Mouse (Mus musculus): ENCODE data around the gene Itgb4. TPM values are rescaled to one million over a fixed set of nuclear protein-coding genes. Genes with fewer than 3 reads are reported as not detected.

The Itgb4 gene
- total and polyA plus RNA-seq, 3 experiments, result 0.05 to 0.13 TPM; not detected in 1

- Histone ChIP-seq H3K27me3 (ENCODE audit: insufficient read depth, low read length) (no peaks in the 10 kb centered on the region; the same call in 1 of the 2 replicates), H3K36me3 (replicated peaks) (peaks cover 99% of the 10 kb centered on the region)
- TF ChIP-seq GATA2 (IDR thresholded peaks at IDR 0.05; ENCODE audit: borderline replicate concordance, low read depth, low read length) (no peak), TAL1 (conservative IDR thresholded peaks at IDR 0.05; ENCODE audit: low read depth, low read length) (no peak), GATA1 (IDR thresholded peaks at IDR 0.05; ENCODE audit: borderline replicate concordance, low read length) (no peak)
These were observed 81.4 kb downstream of the Itgb4 start for GRCm38 (mm10) chr11:116055873-116056272.

GRCm38 (mm10) chr11:116057237-116057881 lies 82.8 kb downstream of the Itgb4 start:
- peaks cover 58% of the 10 kb centered on the region for H3K4me1 ChIP-seq (ENCODE audit: insufficient read depth, low read depth, low read length)
- TF ChIP-seq TAL1 (conservative IDR thresholded peaks at IDR 0.05; ENCODE audit: low read depth, low read length) (no peak), CTCF (IDR thresholded peaks at IDR 0.05; ENCODE audit: low read depth, low read length) (no peak), GATA1 (IDR thresholded peaks at IDR 0.05; ENCODE audit: borderline replicate concordance, low read length) (no peak), GATA2 (IDR thresholded peaks at IDR 0.05; ENCODE audit: borderline replicate concordance, low read depth, low read length) (no peak), POLR2AphosphoS5 (IDR thresholded peaks at IDR 0.05; ENCODE audit: insufficient replicate concordance, low read depth, low read length) (no peak)
- H3K9me3 ChIP-seq (replicated peaks), result no peaks in the 10 kb centered on the region
- ATAC-seq (ENCODE audit: extremely low read depth, insufficient number of reproducible peaks, low FRiP score, poor library complexity, severe bottlenecking) (peak; percentile 45), DNase-seq (ENCODE audit: low spot score) (peak; percentile 61)
- no peaks in the 10 kb centered on the region; the same call in 1 of the 2 replicates for H3K27me3 ChIP-seq (ENCODE audit: insufficient read depth, low read length)
- peaks cover 100% of the 10 kb centered on the region for H3K36me3 ChIP-seq (replicated peaks)
- H3K4me3 ChIP-seq (ENCODE audit: low read depth, low read length), result no peak overlapping the region

More at GRCm38 (mm10) chr11:116055873-116056272, 81.4 kb downstream of the Itgb4 start:
- DNase-seq (ENCODE audit: low spot score) (no peak), ATAC-seq (ENCODE audit: extremely low read depth, insufficient number of reproducible peaks, low FRiP score, poor library complexity, severe bottlenecking) (no peak)
- H3K9me3 ChIP-seq (replicated peaks), result no peaks in the 10 kb centered on the region
- no peak overlapping the region for H3K4me3 ChIP-seq (ENCODE audit: low read depth, low read length)
- peaks cover 48% of the 10 kb centered on the region for H3K4me1 ChIP-seq (ENCODE audit: insufficient read depth, low read depth, low read length)

Other genes with a start within 250 kb of the Itgb4 start
- 35.9 and 67.9 TPM in 2 replicates for gene Tmem94, start 209.3 kb upstream of the Itgb4 start, total RNA-seq (2014; fragmentation: Nextera tagmentation)
- 8.2 and 18.1 TPM in 2 replicates for gene Tmem94, start 209.3 kb upstream of the Itgb4 start, total RNA-seq (2017)
- gene Tmem94, start 209.3 kb upstream of the Itgb4 start, polyA plus RNA-seq (2012), result 53.1 and 54.9 TPM in 2 replicates
- gene Caskin2, start 161.1 kb upstream of the Itgb4 start, total RNA-seq (2014; fragmentation: Nextera tagmentation), result not detected in 2 replicates
- gene Caskin2, start 161.1 kb upstream of the Itgb4 start, total RNA-seq (2017), result 0.17 and 0.33 TPM in 2 replicates
- gene Caskin2, start 161.1 kb upstream of the Itgb4 start, polyA plus RNA-seq (2012), result 0.02 and 0.04 TPM in 2 replicates
- 6.2 and 6.6 TPM in 2 replicates for gene Tsen54, start 160.0 kb upstream of the Itgb4 start, total RNA-seq (2014; fragmentation: Nextera tagmentation)
- gene Tsen54, start 160.0 kb upstream of the Itgb4 start, total RNA-seq (2017), result 16.8 and 18.7 TPM in 2 replicates
- gene Tsen54, start 160.0 kb upstream of the Itgb4 start, polyA plus RNA-seq (2012), result 33.0 and 37.5 TPM in 2 replicates
- 9.3 and 10.2 TPM in 2 replicates for gene Llgl2, start 150.7 kb upstream of the Itgb4 start, total RNA-seq (2014; fragmentation: Nextera tagmentation)
- 8.0 and 10.5 TPM in 2 replicates for gene Llgl2, start 150.7 kb upstream of the Itgb4 start, total RNA-seq (2017)
- 18.1 and 22.5 TPM in 2 replicates for gene Llgl2, start 150.7 kb upstream of the Itgb4 start, polyA plus RNA-seq (2012)
- gene Myo15b, start 116.3 kb upstream of the Itgb4 start, total RNA-seq (2014; fragmentation: Nextera tagmentation), result 1.1 TPM in 1 of 2 replicates, not detected in the other
- 0.16 and 0.17 TPM in 2 replicates for gene Myo15b, start 116.3 kb upstream of the Itgb4 start, total RNA-seq (2017)
- gene Myo15b, start 116.3 kb upstream of the Itgb4 start, polyA plus RNA-seq (2012), result 0.33 and 0.35 TPM in 2 replicates
- gene Smim5, start 74.7 kb upstream of the Itgb4 start, total RNA-seq (2014; fragmentation: Nextera tagmentation), result 8.0 and 14.7 TPM in 2 replicates
- gene Smim5, start 74.7 kb upstream of the Itgb4 start, total RNA-seq (2017), result 30.0 and 38.1 TPM in 2 replicates
- 10.0 and 11.7 TPM in 2 replicates for gene Smim5, start 74.7 kb upstream of the Itgb4 start, polyA plus RNA-seq (2012)
- 2.4 TPM in 1 of 2 replicates, not detected in the other for gene Smim6, start 62.7 kb upstream of the Itgb4 start, total RNA-seq (2014; fragmentation: Nextera tagmentation)
- 0.23 TPM in 1 of 2 replicates, not detected in the other for gene Smim6, start 62.7 kb upstream of the Itgb4 start, total RNA-seq (2017)
- not detected in 2 replicates for gene Smim6, start 62.7 kb upstream of the Itgb4 start, polyA plus RNA-seq (2012)
- gene Sap30bp, start 41.4 kb upstream of the Itgb4 start, total RNA-seq (2014; fragmentation: Nextera tagmentation), result 28.7 and 30.8 TPM in 2 replicates
- 110 and 131 TPM in 2 replicates for gene Sap30bp, start 41.4 kb upstream of the Itgb4 start, total RNA-seq (2017)
- gene Sap30bp, start 41.4 kb upstream of the Itgb4 start, polyA plus RNA-seq (2012), result 23.4 and 27.8 TPM in 2 replicates
- gene Recql5, start 41.2 kb upstream of the Itgb4 start, total RNA-seq (2014; fragmentation: Nextera tagmentation), result 17.4 and 24.9 TPM in 2 replicates
- 16.0 and 23.6 TPM in 2 replicates for gene Recql5, start 41.2 kb upstream of the Itgb4 start, total RNA-seq (2017)
- 17.3 and 17.4 TPM in 2 replicates for gene Recql5, start 41.2 kb upstream of the Itgb4 start, polyA plus RNA-seq (2012)
- 15.4 and 22.0 TPM in 2 replicates for gene Galk1, start 38.0 kb downstream of the Itgb4 start, total RNA-seq (2014; fragmentation: Nextera tagmentation)
- 54.5 and 69.9 TPM in 2 replicates for gene Galk1, start 38.0 kb downstream of the Itgb4 start, total RNA-seq (2017)
- gene Galk1, start 38.0 kb downstream of the Itgb4 start, polyA plus RNA-seq (2012), result 148 and 177 TPM in 2 replicates
- 692 and 699 TPM in 2 replicates for gene H3f3b, start 53.3 kb downstream of the Itgb4 start, total RNA-seq (2014; fragmentation: Nextera tagmentation)
- gene H3f3b, start 53.3 kb downstream of the Itgb4 start, total RNA-seq (2017), result 721 and 745 TPM in 2 replicates
- 230 and 336 TPM in 2 replicates for gene H3f3b, start 53.3 kb downstream of the Itgb4 start, polyA plus RNA-seq (2012)
- 50.1 and 58.1 TPM in 2 replicates for gene Unk, start 55.6 kb downstream of the Itgb4 start, total RNA-seq (2014; fragmentation: Nextera tagmentation)
- gene Unk, start 55.6 kb downstream of the Itgb4 start, total RNA-seq (2017), result 17.2 and 19.8 TPM in 2 replicates
- gene Unk, start 55.6 kb downstream of the Itgb4 start, polyA plus RNA-seq (2012), result 65.2 and 80.7 TPM in 2 replicates
- gene Unc13d, start 103.3 kb downstream of the Itgb4 start, total RNA-seq (2014; fragmentation: Nextera tagmentation), result 26.1 and 31.4 TPM in 2 replicates
- gene Unc13d, start 103.3 kb downstream of the Itgb4 start, total RNA-seq (2017), result 63.5 and 81.7 TPM in 2 replicates
- gene Unc13d, start 103.3 kb downstream of the Itgb4 start, polyA plus RNA-seq (2012), result 126 and 144 TPM in 2 replicates
- gene Wbp2, start 112.3 kb downstream of the Itgb4 start, total RNA-seq (2014; fragmentation: Nextera tagmentation), result 160 and 169 TPM in 2 replicates
- gene Wbp2, start 112.3 kb downstream of the Itgb4 start, total RNA-seq (2017), result 55.9 and 61.6 TPM in 2 replicates
- gene Wbp2, start 112.3 kb downstream of the Itgb4 start, polyA plus RNA-seq (2012), result 499 and 545 TPM in 2 replicates
- gene Trim47, start 152.5 kb downstream of the Itgb4 start, total RNA-seq (2014; fragmentation: Nextera tagmentation), result not detected in 2 replicates
- gene Trim47, start 152.5 kb downstream of the Itgb4 start, total RNA-seq (2017), result 0.12 and 0.27 TPM in 2 replicates
- 0.08 TPM in 1 of 2 replicates, not detected in the other for gene Trim47, start 152.5 kb downstream of the Itgb4 start, polyA plus RNA-seq (2012)
- not detected in 2 replicates for gene Trim65, start 156.4 kb downstream of the Itgb4 start, total RNA-seq (2014; fragmentation: Nextera tagmentation)
- 0.05 and 0.12 TPM in 2 replicates for gene Trim65, start 156.4 kb downstream of the Itgb4 start, total RNA-seq (2017)
- not detected in 2 replicates for gene Trim65, start 156.4 kb downstream of the Itgb4 start, polyA plus RNA-seq (2012)
- 99.3 and 125 TPM in 2 replicates for gene Mrpl38, start 164.2 kb downstream of the Itgb4 start, total RNA-seq (2014; fragmentation: Nextera tagmentation)
- gene Mrpl38, start 164.2 kb downstream of the Itgb4 start, total RNA-seq (2017), result 38.3 and 45.7 TPM in 2 replicates
- gene Mrpl38, start 164.2 kb downstream of the Itgb4 start, polyA plus RNA-seq (2012), result 144 and 150 TPM in 2 replicates
- gene Fbf1, start 193.5 kb downstream of the Itgb4 start, total RNA-seq (2014; fragmentation: Nextera tagmentation), result 42.2 and 50.9 TPM in 2 replicates
- 25.0 and 35.9 TPM in 2 replicates for gene Fbf1, start 193.5 kb downstream of the Itgb4 start, total RNA-seq (2017)
- 23.6 and 26.4 TPM in 2 replicates for gene Fbf1, start 193.5 kb downstream of the Itgb4 start, polyA plus RNA-seq (2012)
- gene Ten1, start 224.1 kb downstream of the Itgb4 start, total RNA-seq (2014; fragmentation: Nextera tagmentation), result 17.8 and 23.1 TPM in 2 replicates
- gene Ten1, start 224.1 kb downstream of the Itgb4 start, total RNA-seq (2017), result 47.6 and 47.8 TPM in 2 replicates
- 95.8 and 99.2 TPM in 2 replicates for gene Ten1, start 224.1 kb downstream of the Itgb4 start, polyA plus RNA-seq (2012)
- gene Acox1, start 224.3 kb downstream of the Itgb4 start, total RNA-seq (2014; fragmentation: Nextera tagmentation), result 34.0 and 35.6 TPM in 2 replicates
- 51.2 and 55.8 TPM in 2 replicates for gene Acox1, start 224.3 kb downstream of the Itgb4 start, total RNA-seq (2017)
- 2.5 and 2.8 TPM in 2 replicates for gene Acox1, start 224.3 kb downstream of the Itgb4 start, polyA plus RNA-seq (2012)

All from G1E (cell line).